Mouse (Mus musculus): Measurements from ENCODE around the gene Zbtb16.

DNA sequence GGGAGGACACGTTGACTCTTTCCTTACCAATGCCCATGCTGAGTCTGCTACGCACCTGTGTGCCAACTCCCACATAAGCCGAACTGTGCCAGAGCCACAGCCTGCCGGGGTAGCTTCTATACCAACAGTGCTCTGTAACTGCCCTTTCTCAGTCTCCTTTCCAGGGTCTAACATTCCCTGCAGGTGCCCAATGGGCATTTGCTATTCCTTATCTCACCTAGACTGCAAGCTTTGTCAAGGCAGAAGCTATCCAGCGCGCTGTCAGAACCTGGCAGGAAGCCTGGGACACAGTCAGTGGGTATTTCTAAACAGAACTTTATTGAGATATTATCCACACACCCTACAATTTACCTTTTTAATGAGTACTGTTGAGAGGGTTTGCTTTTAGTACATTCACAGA lies 82.1 kb downstream of the Zbtb16 start:
- no peak for TF ChIP-seq CTCF (IDR thresholded peaks at IDR 0.05; ENCODE audit: low read depth)
- TF ChIP-seq EP300 (IDR thresholded peaks at IDR 0.05; ENCODE audit: low read depth): no peak
